In the genomic region with DNA sequence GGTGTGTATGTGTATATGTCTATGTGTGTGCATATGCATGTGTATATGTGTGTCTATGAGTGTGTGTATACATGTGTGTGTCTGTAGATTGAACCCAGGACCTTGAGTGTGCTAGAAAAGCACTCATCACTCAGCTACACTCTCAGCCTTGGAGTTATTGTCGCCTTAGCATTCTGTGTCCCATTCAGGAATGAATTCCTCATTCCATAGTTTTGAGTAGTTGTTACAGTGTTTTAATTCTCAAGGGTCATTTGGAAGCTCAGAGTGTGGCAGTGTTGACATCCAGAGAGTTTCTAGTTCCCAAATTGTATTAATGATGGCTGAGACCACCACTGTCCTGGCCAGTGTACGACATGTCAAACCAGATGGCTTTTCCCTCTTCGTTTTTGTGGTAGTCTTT, we compare ENCODE assay signal across 11 mouse cellular contexts.
"Had no signal": no experiment of that assay in that cellular context is flagged by ENCODE, and none has a peak within 500 bp of the region (broad histone marks: within the 10 kb centered on the region; RNA-seq: fewer than 3 reads in every experiment).

No protein-coding gene starts in this region.

- H3K9ac ChIP-seq: intestine, embryonic 15.5 days; limb, embryonic 13.5 days; liver, embryonic 12.5 days; liver, embryonic 15.5 days; lung, embryonic 15.5 days had no signal

- H3K36me3 ChIP-seq: intestine, embryonic 15.5 days; limb, embryonic 13.5 days; liver, embryonic 12.5 days; liver, embryonic 15.5 days; lung, embryonic 15.5 days had no signal

- H3K27ac ChIP-seq: intestine, embryonic 15.5 days; liver, embryonic 12.5 days; liver, embryonic 15.5 days; lung, embryonic 15.5 days had no signal

- H3K4me2 ChIP-seq: intestine, embryonic 15.5 days; limb, embryonic 13.5 days; liver, embryonic 12.5 days; liver, embryonic 15.5 days; lung, embryonic 15.5 days; midbrain, embryonic 11.5 days had no signal

- H3K27me3 ChIP-seq: intestine, embryonic 15.5 days; limb, embryonic 13.5 days; liver, embryonic 12.5 days; liver, embryonic 15.5 days; lung, embryonic 15.5 days had no signal

- H3K4me1 ChIP-seq: liver, embryonic 15.5 days had no signal

- H3K9me3 ChIP-seq: intestine, embryonic 15.5 days; limb, embryonic 13.5 days; liver, embryonic 12.5 days; liver, embryonic 15.5 days; lung, embryonic 15.5 days had no signal

- H3K4me3 ChIP-seq: intestine, embryonic 15.5 days; limb, embryonic 13.5 days; liver, embryonic 12.5 days; liver, embryonic 15.5 days; lung, embryonic 15.5 days had no signal

- DNase-seq: left cerebral cortex, postnatal 4 days; liver; lung, adult 18-20 months; thymus, adult 18-20 months; thymus, postnatal 36 days had no signal
